Mouse (Mus musculus) CD4-positive naive resting alpha-beta T cell, adult 76 days (primary cell): ENCODE results near the gene C1s1. TPM values are rescaled to one million over a fixed set of nuclear protein-coding genes. Genes with fewer than 3 reads are reported as not detected.

Experiments
- total RNA-seq: library from RNA; stranded (reverse); gene quantifications from one replicate; pipeline ENCODE4 v1.2.4, GENCODE M21; 2023

C1s1 gene
- total RNA-seq, result not detected

DNA sequence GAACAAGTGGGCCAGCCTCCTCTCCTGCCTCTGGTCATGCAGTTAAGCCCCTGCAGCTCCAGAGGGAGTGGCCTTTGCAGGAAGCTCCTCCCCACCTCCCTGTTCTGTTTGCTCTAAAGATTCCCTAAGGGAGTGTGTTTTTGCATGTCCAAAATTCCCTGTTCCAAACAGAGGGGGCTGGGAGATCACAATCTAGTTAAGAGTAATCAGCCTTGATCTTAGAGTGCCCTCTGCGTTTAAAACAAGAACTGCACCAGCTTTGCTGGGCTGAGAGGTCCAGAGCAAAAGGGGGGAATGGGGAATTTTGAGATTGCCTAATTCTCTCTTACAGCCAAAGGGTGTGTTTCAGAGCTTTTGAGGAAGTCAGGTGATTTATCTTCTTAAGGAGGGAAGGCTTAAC, at the start of gene C1s1:
TSS of gene C1s1 (minus strand) at position 76 of the 400 bp plus-strand sequence.

GRCm38 (mm10) chr6:124570026-124570425, 27.9 kb upstream of the C1s1 start, which contains the start of gene C1rb:
Gene C1rb, plus strand, starts transcription at chr6:124570294.

DNA sequence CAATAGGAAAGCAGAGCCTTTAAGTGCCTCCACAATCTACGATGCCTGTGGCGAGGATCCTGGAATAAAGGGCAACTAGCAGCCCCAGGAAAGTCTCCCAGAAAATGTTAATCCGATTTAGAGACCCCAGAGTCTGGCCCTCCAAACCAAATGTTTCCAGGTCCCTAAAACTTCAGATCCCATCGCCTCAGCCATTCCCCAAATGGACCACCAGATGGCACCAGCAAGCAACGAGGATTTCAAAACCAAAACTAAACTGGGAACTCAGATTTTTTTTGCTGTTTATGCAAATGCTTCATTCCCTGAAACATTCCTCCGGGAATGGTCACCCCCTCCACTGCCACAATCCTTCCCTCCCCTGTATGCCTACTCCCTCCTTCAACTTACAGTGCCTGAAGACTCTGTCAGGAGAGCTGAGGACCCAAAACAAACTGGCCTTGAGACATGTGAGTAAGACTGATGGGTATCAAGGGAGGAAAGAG, 29.8 kb downstream of the C1s1 start, which contains the start of gene C1ra:
TSS of gene C1ra (plus strand) at position 51 of the 482 bp plus-strand sequence.

DNA sequence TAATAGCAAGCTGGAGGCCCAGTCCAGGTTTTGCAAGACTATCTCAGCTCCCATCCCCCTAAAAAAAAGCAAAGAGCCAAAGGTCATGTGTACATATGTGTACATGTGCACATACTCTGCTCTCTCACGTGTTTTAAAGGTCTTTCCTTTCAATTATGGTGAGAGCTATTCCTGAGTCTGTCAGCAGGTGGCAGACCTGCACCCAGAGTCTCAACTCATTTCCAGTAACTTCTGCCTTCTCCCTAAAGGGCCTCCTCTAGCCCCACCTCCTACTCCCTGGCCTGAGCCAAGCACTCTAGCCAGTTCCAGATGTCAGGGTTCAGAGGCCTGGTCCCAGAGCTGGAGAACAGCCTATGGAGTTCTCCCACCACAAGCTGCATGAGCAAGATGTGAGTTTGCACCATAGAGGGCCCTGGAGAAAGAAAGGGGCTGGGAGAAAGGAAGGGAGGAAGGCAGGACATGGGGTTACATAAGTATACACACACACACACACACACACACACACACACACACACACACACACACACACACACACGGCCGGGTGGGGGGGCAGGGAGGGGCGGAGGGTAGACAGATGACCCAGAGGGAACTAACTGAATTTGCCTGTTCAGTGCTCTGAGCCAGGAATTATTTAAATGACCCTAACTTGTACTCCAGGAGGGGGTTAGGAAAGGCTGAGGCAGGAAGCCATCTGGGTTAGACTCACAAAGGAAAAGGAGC, 49.2 kb downstream of the C1s1 start, which contains the start of gene C1rl:
TSS of gene C1rl (plus strand) at position 272 of the 720 bp plus-strand sequence.

Other genes with a start within 250 kb of the C1s1 start
- 7.2 TPM for gene Cd163, start 237.7 kb downstream of the C1s1 start, total RNA-seq
- gene Pex5, start 127.3 kb downstream of the C1s1 start, total RNA-seq, result 78.8 TPM
- 63.9 TPM for gene Clstn3, start 77.6 kb downstream of the C1s1 start, total RNA-seq
- gene C1rl, start 49.2 kb downstream of the C1s1 start, total RNA-seq, result not detected
- gene C1ra, start 30.0 kb downstream of the C1s1 start, total RNA-seq, result not detected
- 0.38 TPM for gene C1rb, start 27.9 kb upstream of the C1s1 start, total RNA-seq
- not detected for gene C1s2, start 93.7 kb upstream of the C1s1 start, total RNA-seq
- gene Lpcat3, start 120.7 kb upstream of the C1s1 start, total RNA-seq, result 57.6 TPM
- gene Emg1, start 169.8 kb upstream of the C1s1 start, total RNA-seq, result 163 TPM
- 127 TPM for gene Phb2, start 170.0 kb upstream of the C1s1 start, total RNA-seq
- gene Ptpn6, start 196.4 kb upstream of the C1s1 start, total RNA-seq, result 175 TPM
- 222 TPM for gene Grcc10, start 199.0 kb upstream of the C1s1 start, total RNA-seq
- gene Gm45234, start 213.7 kb upstream of the C1s1 start, total RNA-seq, result 1.9 TPM
- gene Atn1, start 214.2 kb upstream of the C1s1 start, total RNA-seq, result 151 TPM
- gene Eno2, start 227.3 kb upstream of the C1s1 start, total RNA-seq, result 2.5 TPM
- 10.3 TPM for gene Lrrc23, start 237.4 kb upstream of the C1s1 start, total RNA-seq